Mouse (Mus musculus): ENCODE results near the gene Vmp1. TPM values are rescaled to one million over a fixed set of nuclear protein-coding genes. Genes with fewer than 3 reads are reported as not detected.

Gene Vmp1
- polyA plus RNA-seq, 1 experiment from 2014 or later, result 128 TPM

- Histone ChIP-seq H3K27me3 (ENCODE audit: control insufficient read depth, insufficient read depth, low read depth, low read length) (no peaks in the 10 kb centered on the region), H3K4me3 (ENCODE audit: low read depth, low read length) (no peak overlapping the region), H3K27ac (ENCODE audit: low read length) (no peak overlapping the region), H3K9me3 (replicated peaks; ENCODE audit: control insufficient read depth, low read length, poor library complexity, severe bottlenecking) (no peaks in the 10 kb centered on the region), H3K4me2 (ENCODE audit: low read length) (no peak overlapping the region), H3K4me1 (ENCODE audit: control insufficient read depth, insufficient read depth, low read length) (peaks cover 3% of the 10 kb centered on the region; the same call in 1 of the 2 replicates), H3K36me3 (ENCODE audit: control insufficient read depth, insufficient read depth, low read length) (no peaks in the 10 kb centered on the region), H3K9ac (ENCODE audit: low read depth, low read length) (no peak overlapping the region)
- ATAC-seq, result no peak
- 45% methylated on average over 7 of the region's 7 CpGs for WGBS
These were observed 95.8 kb downstream of the Vmp1 start for GRCm38 (mm10) chr11:86587830-86588229.

GRCm38 (mm10) chr11:86586868-86587792 is 96.5 kb downstream of the Vmp1 start:
- Histone ChIP-seq H3K4me1 (ENCODE audit: control insufficient read depth, insufficient read depth, low read length) (peaks cover 3% of the 10 kb centered on the region; the same call in 1 of the 2 replicates), H3K36me3 (ENCODE audit: control insufficient read depth, insufficient read depth, low read length) (no peaks in the 10 kb centered on the region), H3K4me3 (ENCODE audit: low read depth, low read length) (no peak overlapping the region), H3K4me2 (ENCODE audit: low read length) (peak overlapping the region; percentile 20; the same call in 1 of the 2 replicates), H3K9me3 (replicated peaks; ENCODE audit: control insufficient read depth, low read length, poor library complexity, severe bottlenecking) (no peaks in the 10 kb centered on the region), H3K27me3 (ENCODE audit: control insufficient read depth, insufficient read depth, low read depth, low read length) (no peaks in the 10 kb centered on the region), H3K9ac (ENCODE audit: low read depth, low read length) (no peak overlapping the region), H3K27ac (ENCODE audit: low read length) (no peak overlapping the region)
- no peak for ATAC-seq
- WGBS, result 16% methylated on average over 15 of the region's 15 CpGs

GRCm38 (mm10) chr11:86586177-86586867 is 97.3 kb downstream of the Vmp1 start:
- peaks cover 3% of the 10 kb centered on the region; the same call in 1 of the 2 replicates for H3K4me1 ChIP-seq (ENCODE audit: control insufficient read depth, insufficient read depth, low read length)
- H3K36me3 ChIP-seq (ENCODE audit: control insufficient read depth, insufficient read depth, low read length), result no peaks in the 10 kb centered on the region
- WGBS, result 25% methylated on average over 12 of the region's 12 CpGs
- ATAC-seq, result no peak
- peak overlapping the region; percentile 34 for H3K4me2 ChIP-seq (ENCODE audit: low read length)
- no peak overlapping the region for H3K27ac ChIP-seq (ENCODE audit: low read length)
- H3K9me3 ChIP-seq (replicated peaks; ENCODE audit: control insufficient read depth, low read length, poor library complexity, severe bottlenecking), result no peaks in the 10 kb centered on the region
- H3K9ac ChIP-seq (ENCODE audit: low read depth, low read length), result no peak overlapping the region
- H3K4me3 ChIP-seq (ENCODE audit: low read depth, low read length), result no peak overlapping the region
- H3K27me3 ChIP-seq (ENCODE audit: control insufficient read depth, insufficient read depth, low read depth, low read length), result no peaks in the 10 kb centered on the region

GRCm38 (mm10) chr11:86585598-86585984 is 98.0 kb downstream of the Vmp1 start:
- no peaks in the 10 kb centered on the region for H3K9me3 ChIP-seq (replicated peaks; ENCODE audit: control insufficient read depth, low read length, poor library complexity, severe bottlenecking)
- no peak overlapping the region for H3K9ac ChIP-seq (ENCODE audit: low read depth, low read length)
- WGBS, result 45% methylated on average over 3 of the region's 3 CpGs
- H3K27me3 ChIP-seq (ENCODE audit: control insufficient read depth, insufficient read depth, low read depth, low read length), result no peaks in the 10 kb centered on the region
- no peak overlapping the region for H3K27ac ChIP-seq (ENCODE audit: low read length)
- peaks cover 3% of the 10 kb centered on the region; the same call in 1 of the 2 replicates for H3K4me1 ChIP-seq (ENCODE audit: control insufficient read depth, insufficient read depth, low read length)
- H3K4me3 ChIP-seq (ENCODE audit: low read depth, low read length), result no peak overlapping the region
- H3K36me3 ChIP-seq (ENCODE audit: control insufficient read depth, insufficient read depth, low read length), result no peaks in the 10 kb centered on the region
- ATAC-seq, result no peak
- H3K4me2 ChIP-seq (ENCODE audit: low read length), result no peak overlapping the region

GRCm38 (mm10) chr11:86584898-86585597 is 98.6 kb downstream of the Vmp1 start:
- no peak for ATAC-seq
- H3K27ac ChIP-seq (ENCODE audit: low read length), result no peak overlapping the region
- no peak overlapping the region for H3K9ac ChIP-seq (ENCODE audit: low read depth, low read length)
- H3K36me3 ChIP-seq (ENCODE audit: control insufficient read depth, insufficient read depth, low read length), result no peaks in the 10 kb centered on the region
- H3K4me1 ChIP-seq (ENCODE audit: control insufficient read depth, insufficient read depth, low read length), result peaks cover 3% of the 10 kb centered on the region; the same call in 1 of the 2 replicates
- no peaks in the 10 kb centered on the region for H3K9me3 ChIP-seq (replicated peaks; ENCODE audit: control insufficient read depth, low read length, poor library complexity, severe bottlenecking)
- WGBS, result 58% methylated on average over 7 of the region's 7 CpGs
- H3K4me2 ChIP-seq (ENCODE audit: low read length), result no peak overlapping the region
- H3K27me3 ChIP-seq (ENCODE audit: control insufficient read depth, insufficient read depth, low read depth, low read length), result no peaks in the 10 kb centered on the region
- no peak overlapping the region for H3K4me3 ChIP-seq (ENCODE audit: low read depth, low read length)

- H3K4me2 ChIP-seq (ENCODE audit: low read length), result no peak overlapping the region
- 92% methylated on average over 14 of the region's 14 CpGs for WGBS
- H3K9ac ChIP-seq (ENCODE audit: low read depth, low read length), result no peak overlapping the region
- H3K9me3 ChIP-seq (replicated peaks; ENCODE audit: control insufficient read depth, low read length, poor library complexity, severe bottlenecking), result no peaks in the 10 kb centered on the region
- no peak overlapping the region for H3K27ac ChIP-seq (ENCODE audit: low read length)
- H3K4me1 ChIP-seq (ENCODE audit: control insufficient read depth, insufficient read depth, low read length), result peaks cover 3% of the 10 kb centered on the region; the same call in 1 of the 2 replicates
- ATAC-seq, result no peak
- no peak overlapping the region for H3K4me3 ChIP-seq (ENCODE audit: low read depth, low read length)
- no peaks in the 10 kb centered on the region for H3K36me3 ChIP-seq (ENCODE audit: control insufficient read depth, insufficient read depth, low read length)
- no peaks in the 10 kb centered on the region for H3K27me3 ChIP-seq (ENCODE audit: control insufficient read depth, insufficient read depth, low read depth, low read length)
These were observed 99.4 kb downstream of the Vmp1 start for GRCm38 (mm10) chr11:86583990-86584897.

GRCm38 (mm10) chr11:86583313-86583825 is 100.3 kb downstream of the Vmp1 start:
- no peak overlapping the region for H3K9ac ChIP-seq (ENCODE audit: low read depth, low read length)
- no peak overlapping the region for H3K27ac ChIP-seq (ENCODE audit: low read length)
- H3K9me3 ChIP-seq (replicated peaks; ENCODE audit: control insufficient read depth, low read length, poor library complexity, severe bottlenecking), result no peaks in the 10 kb centered on the region
- no peaks in the 10 kb centered on the region for H3K27me3 ChIP-seq (ENCODE audit: control insufficient read depth, insufficient read depth, low read depth, low read length)
- H3K36me3 ChIP-seq (ENCODE audit: control insufficient read depth, insufficient read depth, low read length), result no peaks in the 10 kb centered on the region
- no peak for ATAC-seq
- H3K4me2 ChIP-seq (ENCODE audit: low read length), result no peak overlapping the region
- WGBS, result 88% methylated on average over 3 of the region's 3 CpGs
- no peak overlapping the region for H3K4me3 ChIP-seq (ENCODE audit: low read depth, low read length)
- H3K4me1 ChIP-seq (ENCODE audit: control insufficient read depth, insufficient read depth, low read length), result peaks cover 3% of the 10 kb centered on the region; the same call in 1 of the 2 replicates

Measured in midbrain, embryonic 16.5 days (tissue).